Mouse (Mus musculus) midbrain, embryonic 10.5 days (tissue): ENCODE data around the gene Tnrc6b. TPM values are rescaled to one million over a fixed set of nuclear protein-coding genes. Genes with fewer than 3 reads are reported as not detected.

Experiments
- DNase-seq: peaks from one replicate; pipeline ENCODE4 v3.0.0-alpha.2; 2017; ENCODE audit warnings: low spot score
- H3K27ac ChIP-seq: fragments of 300-500 bp; sonication (generic); replicated peaks from 2 replicates; pipeline ENCODE4 v1.5.1; 2016; ENCODE audit warnings: mild to moderate bottlenecking
- H3K27me3 ChIP-seq: fragments of 300-500 bp; sonication (generic); 2 replicates; pipeline ENCODE4 v1.6.1; 2016; ENCODE audit warnings: low read depth, mild to moderate bottlenecking; ENCODE audit not compliant: poor library complexity, severe bottlenecking
- H3K36me3 ChIP-seq: fragments of 300-500 bp; sonication (generic); 2 replicates; pipeline ENCODE4 v1.6.1; 2016; ENCODE audit warnings: mild to moderate bottlenecking, moderate library complexity
- H3K4me1 ChIP-seq: fragments of 300-500 bp; sonication (generic); 2 replicates; pipeline ENCODE4 v1.6.1; 2016
- H3K4me3 ChIP-seq: fragments of 300-500 bp; sonication (generic); 2 replicates; pipeline ENCODE4 v1.5.1; 2016; ENCODE audit warnings: mild to moderate bottlenecking, moderate library complexity
- H3K9me3 ChIP-seq: fragments of 300-500 bp; sonication (generic); replicated peaks from 2 replicates; pipeline ENCODE4 v1.6.1; 2016; ENCODE audit warnings: mild to moderate bottlenecking
- WGBS: fragments of 180-500 bp; shearing (Covaris S2); methylation state at CpG from one replicate; pipeline ENCODE4 v1.1.7; 2016; 5-methylcytosine and 5-hydroxymethylcytosine counted together
- polyA plus RNA-seq: library from polyadenylated mRNA; unstranded; fragments of >200 nt; fragmentation: Nextera tagmentation; extraction: Ambion mirVana; gene quantifications from 2 replicates; pipeline ENCODE4 v1.2.1, GENCODE M21; 2016

Tnrc6b gene
- polyA plus RNA-seq, 1 experiment from 2014 or later = 43.5 TPM

DNA sequence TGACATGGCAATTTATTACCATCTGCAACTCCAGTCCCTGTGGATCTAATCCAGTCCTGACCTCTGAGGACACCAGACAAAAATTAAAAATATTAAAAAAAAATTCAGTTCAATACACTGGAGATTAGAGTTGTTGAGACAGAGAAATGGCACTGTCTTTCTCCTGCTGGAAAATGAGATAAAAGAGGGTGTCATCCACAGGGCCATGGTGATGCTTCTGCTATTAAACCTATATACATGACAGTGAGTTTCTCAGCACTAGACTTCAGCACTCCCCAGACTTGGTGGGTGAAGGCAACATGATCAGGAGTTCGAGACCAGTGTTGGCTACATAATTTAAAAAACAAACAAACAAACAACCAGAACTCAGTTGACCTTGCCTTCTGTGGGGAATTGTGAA, 43.0 kb downstream of the Tnrc6b start:
- H3K27me3 ChIP-seq = no peaks in the 10 kb centered on the region
- no peaks in the 10 kb centered on the region for H3K9me3 ChIP-seq
- no peaks in the 10 kb centered on the region for H3K36me3 ChIP-seq
- H3K4me3 ChIP-seq = no peak overlapping the region
- H3K27ac ChIP-seq = no peak overlapping the region
- 81% methylated on average over 1 of the region's 1 CpGs for WGBS
- no peak for DNase-seq
- no peaks in the 10 kb centered on the region for H3K4me1 ChIP-seq

DNA sequence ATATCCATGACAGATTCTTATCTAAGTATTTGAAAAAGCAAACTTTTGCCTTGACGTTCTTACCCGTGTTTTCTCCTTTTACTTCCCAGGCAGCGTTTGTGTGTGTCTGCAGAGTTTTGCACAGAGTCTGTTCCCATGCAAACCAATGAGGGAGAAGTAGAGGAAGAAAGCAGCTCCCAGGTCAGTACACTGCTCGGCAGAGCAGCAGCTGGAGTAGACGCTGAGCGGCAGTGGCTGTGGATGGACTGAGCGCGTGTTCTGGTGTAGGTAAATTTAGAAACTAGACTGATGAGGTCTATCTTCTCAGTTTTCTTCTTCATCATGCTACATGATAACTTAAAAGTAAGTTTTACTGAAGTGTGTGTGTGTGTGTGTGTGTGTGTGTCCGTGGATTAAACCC, 48.3 kb downstream of the Tnrc6b start:
- Histone ChIP-seq H3K36me3 (no peaks in the 10 kb centered on the region), H3K4me3 (no peak overlapping the region), H3K4me1 (no peaks in the 10 kb centered on the region), H3K27me3 (no peaks in the 10 kb centered on the region), H3K27ac (no peak overlapping the region), H3K9me3 (no peaks in the 10 kb centered on the region)
- WGBS = 92% methylated on average over 9 of the region's 9 CpGs
- no peak for DNase-seq

DNA sequence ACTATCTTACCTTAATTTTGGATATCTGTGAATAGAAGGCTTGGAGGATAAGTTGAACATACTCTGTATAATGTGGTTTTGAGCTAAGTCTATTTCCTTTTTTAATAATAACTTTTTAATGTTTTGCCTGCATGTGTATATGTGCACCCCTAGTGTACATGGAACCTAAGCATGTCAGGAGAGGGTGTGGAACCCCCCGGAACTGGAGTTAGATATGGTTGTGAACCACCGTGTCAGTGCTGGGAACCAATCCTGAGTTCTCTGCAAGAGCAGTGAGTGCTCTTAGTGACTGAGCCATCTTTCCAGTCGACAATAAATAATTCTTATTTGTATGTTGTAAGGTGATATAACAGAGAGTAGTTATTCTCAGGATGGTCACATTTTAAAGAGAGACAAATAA, 49.4 kb downstream of the Tnrc6b start:
- Histone ChIP-seq H3K4me1 (no peaks in the 10 kb centered on the region), H3K9me3 (no peaks in the 10 kb centered on the region), H3K27ac (no peak overlapping the region), H3K27me3 (no peaks in the 10 kb centered on the region), H3K36me3 (no peaks in the 10 kb centered on the region), H3K4me3 (no peak overlapping the region)
- 82% methylated on average over 3 of the region's 3 CpGs for WGBS
- no peak for DNase-seq

DNA sequence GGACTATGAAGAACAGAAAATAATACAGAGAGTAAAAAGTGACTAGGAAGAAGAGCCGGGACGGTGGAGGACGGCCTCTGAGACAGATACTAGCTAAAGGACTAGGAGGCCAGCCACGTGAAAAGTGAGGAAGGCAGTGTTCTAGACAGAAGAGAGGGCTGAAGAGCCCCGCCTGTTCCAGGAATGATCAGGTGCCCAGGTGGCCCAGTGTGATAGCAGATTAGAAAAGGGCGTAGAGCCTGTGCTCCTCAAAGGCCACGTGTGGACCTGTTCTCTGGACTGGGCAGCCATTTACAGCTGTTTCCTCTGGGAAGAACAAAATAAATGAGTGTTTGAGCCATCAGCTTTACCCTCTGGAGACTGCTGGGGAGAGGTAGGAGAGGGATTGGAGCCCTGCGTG, 49.8 kb downstream of the Tnrc6b start:
- no peak overlapping the region for H3K27ac ChIP-seq
- no peaks in the 10 kb centered on the region for H3K36me3 ChIP-seq
- H3K9me3 ChIP-seq = no peaks in the 10 kb centered on the region
- no peaks in the 10 kb centered on the region for H3K4me1 ChIP-seq
- H3K27me3 ChIP-seq = no peaks in the 10 kb centered on the region
- no peak overlapping the region for H3K4me3 ChIP-seq
- WGBS = 74% methylated on average over 8 of the region's 8 CpGs
- no peak for DNase-seq

DNA sequence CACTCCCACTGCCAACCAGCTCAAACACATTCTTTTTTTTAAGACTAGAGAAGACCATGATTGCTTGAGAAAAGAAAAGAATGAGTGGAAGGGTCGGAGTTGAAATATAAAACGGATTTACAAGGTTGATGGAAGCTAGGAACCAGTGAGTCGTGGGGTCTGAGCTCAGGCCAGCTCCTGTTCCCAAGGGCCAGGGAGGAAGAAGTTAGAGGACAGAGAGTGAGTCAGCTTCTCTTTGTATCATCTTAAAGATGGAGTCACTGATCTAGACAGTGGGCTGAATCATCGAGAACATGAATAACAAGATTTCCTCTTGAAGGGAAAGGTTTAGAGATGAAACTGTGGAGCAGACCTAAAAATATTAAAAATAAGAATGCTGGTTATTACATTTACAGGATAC, 51.5 kb downstream of the Tnrc6b start:
- no peaks in the 10 kb centered on the region for H3K36me3 ChIP-seq
- no peak overlapping the region for H3K27ac ChIP-seq
- no peaks in the 10 kb centered on the region for H3K27me3 ChIP-seq
- no peak overlapping the region for H3K4me3 ChIP-seq
- WGBS = 86% methylated on average over 4 of the region's 4 CpGs
- no peaks in the 10 kb centered on the region for H3K9me3 ChIP-seq
- DNase-seq = no peak
- no peaks in the 10 kb centered on the region for H3K4me1 ChIP-seq

DNA sequence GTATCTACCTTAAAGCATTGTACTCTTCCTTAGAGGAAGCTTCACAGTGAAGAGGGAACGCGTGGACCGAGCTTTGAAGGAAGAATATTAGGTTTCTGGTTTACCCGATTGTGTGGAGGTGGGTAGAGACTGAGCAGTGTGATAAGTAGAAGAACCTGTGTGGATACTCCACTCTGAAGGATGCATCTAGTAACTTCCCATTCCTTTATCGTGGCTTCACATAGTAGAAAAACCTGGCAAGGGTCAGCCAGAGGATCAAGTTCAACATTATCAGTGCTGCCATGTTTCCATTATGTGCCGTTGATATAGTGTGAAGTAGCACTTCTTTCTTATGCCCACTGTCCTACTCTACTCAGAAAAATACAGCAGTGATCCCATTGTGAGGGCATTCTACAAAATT, 53.6 kb downstream of the Tnrc6b start:
- no peak overlapping the region for H3K4me3 ChIP-seq
- H3K36me3 ChIP-seq = no peaks in the 10 kb centered on the region
- no peaks in the 10 kb centered on the region for H3K4me1 ChIP-seq
- no peaks in the 10 kb centered on the region for H3K9me3 ChIP-seq
- no peaks in the 10 kb centered on the region for H3K27me3 ChIP-seq
- no peak overlapping the region for H3K27ac ChIP-seq
- WGBS = 94% methylated on average over 6 of the region's 6 CpGs
- no peak for DNase-seq

DNA sequence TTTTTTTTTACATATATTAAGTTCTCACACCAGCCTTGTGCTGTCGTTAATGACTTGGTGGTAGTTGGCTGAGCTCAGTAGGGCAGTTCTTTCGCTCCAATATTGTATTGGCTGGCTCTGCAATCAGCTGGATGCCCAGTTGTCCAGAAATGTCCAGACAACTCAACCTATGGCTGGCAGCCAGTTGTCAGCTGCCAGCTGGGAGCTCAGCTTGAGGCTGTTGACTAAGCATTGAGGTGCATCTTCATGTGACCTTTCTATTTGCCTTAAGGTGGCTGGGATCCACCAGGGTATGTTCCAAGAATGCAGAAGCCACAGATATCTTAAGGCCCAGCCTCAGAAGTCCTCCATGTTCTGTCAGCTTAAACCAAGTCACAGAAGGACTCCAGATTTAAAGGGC, 54.3 kb downstream of the Tnrc6b start:
- 94% methylated on average over 2 of the region's 2 CpGs for WGBS
- Histone ChIP-seq H3K4me1 (no peaks in the 10 kb centered on the region), H3K27ac (no peak overlapping the region), H3K36me3 (no peaks in the 10 kb centered on the region), H3K9me3 (no peaks in the 10 kb centered on the region), H3K27me3 (no peaks in the 10 kb centered on the region), H3K4me3 (no peak overlapping the region)
- DNase-seq = no peak

DNA sequence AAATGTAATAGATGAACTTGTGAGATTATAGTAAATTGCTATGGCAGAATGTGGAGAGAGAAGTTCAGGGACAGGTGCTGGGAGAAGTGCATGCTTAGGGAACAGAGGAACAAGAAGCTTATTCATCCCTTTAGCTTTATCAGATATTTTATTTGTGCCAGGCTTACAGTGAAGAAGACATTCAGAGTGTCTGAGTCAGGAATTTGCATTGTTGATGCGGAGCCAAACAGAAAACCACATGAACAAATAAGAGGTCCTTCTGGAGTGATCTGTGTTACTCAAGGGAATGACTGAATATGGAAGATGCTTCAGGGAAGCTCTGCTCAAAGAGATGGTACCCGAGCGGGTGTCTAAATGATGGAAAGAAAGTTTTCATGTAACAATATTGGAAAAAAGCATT, 57.1 kb downstream of the Tnrc6b start:
- Histone ChIP-seq H3K27ac (no peak overlapping the region), H3K4me3 (no peak overlapping the region), H3K4me1 (no peaks in the 10 kb centered on the region), H3K27me3 (no peaks in the 10 kb centered on the region), H3K36me3 (no peaks in the 10 kb centered on the region), H3K9me3 (no peaks in the 10 kb centered on the region)
- 90% methylated on average over 3 of the region's 3 CpGs for WGBS
- no peak for DNase-seq

DNA sequence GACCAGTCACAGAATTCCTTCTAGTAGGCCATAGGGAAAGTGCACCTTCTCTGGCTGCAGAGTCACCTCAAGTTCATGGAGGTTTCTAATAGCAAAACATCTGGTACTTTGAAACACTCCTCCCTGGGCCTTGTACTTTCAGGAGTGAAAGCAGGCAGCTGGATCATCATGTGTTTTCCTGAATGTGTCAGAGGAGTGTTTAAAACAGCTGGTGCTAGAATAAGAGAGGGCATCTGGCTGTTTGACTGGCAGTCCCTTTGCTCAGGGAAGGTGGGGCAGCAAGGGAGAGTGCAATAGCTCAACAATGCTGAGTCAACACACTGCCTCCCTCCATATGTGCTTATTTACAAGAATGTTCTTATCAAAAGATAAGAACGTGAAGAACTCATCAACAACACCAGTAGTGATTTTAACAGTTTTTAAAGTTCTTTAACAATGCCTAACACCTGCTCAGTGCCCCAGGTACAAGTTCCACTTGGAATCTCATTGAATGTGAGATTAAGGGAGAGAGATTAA, 60.9 kb downstream of the Tnrc6b start:
- DNase-seq = no peak
- Histone ChIP-seq H3K4me3 (no peak overlapping the region), H3K27ac (no peak overlapping the region), H3K4me1 (no peaks in the 10 kb centered on the region), H3K27me3 (no peaks in the 10 kb centered on the region), H3K36me3 (no peaks in the 10 kb centered on the region), H3K9me3 (no peaks in the 10 kb centered on the region)
- 56% methylated on average over 1 of the region's 1 CpGs for WGBS

DNA sequence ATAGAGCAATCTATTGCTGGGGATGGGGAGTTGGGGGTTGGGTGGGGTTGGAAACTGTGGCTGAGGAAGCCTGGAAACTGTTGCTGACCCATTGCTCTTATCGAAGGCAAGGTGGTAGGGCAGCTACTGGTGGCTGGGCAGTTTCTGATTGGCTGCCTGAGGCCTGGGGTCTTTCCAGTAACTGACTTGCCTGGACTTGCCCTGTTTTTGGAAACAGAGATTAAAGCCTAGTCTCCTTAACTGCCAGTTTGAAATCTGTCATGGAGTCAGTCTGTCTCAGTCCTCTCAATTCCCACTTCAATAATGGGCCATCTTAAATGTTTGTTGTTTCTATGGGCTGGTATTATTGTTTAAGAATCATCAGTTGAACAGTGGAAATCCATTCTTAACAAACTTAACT, 63.6 kb downstream of the Tnrc6b start:
- H3K4me1 ChIP-seq = no peaks in the 10 kb centered on the region
- no peak overlapping the region for H3K27ac ChIP-seq
- no peaks in the 10 kb centered on the region for H3K36me3 ChIP-seq
- H3K27me3 ChIP-seq = no peaks in the 10 kb centered on the region
- no peak for DNase-seq
- no peak overlapping the region for H3K4me3 ChIP-seq
- no peaks in the 10 kb centered on the region for H3K9me3 ChIP-seq
- 95% methylated on average over 1 of the region's 1 CpGs for WGBS

DNA sequence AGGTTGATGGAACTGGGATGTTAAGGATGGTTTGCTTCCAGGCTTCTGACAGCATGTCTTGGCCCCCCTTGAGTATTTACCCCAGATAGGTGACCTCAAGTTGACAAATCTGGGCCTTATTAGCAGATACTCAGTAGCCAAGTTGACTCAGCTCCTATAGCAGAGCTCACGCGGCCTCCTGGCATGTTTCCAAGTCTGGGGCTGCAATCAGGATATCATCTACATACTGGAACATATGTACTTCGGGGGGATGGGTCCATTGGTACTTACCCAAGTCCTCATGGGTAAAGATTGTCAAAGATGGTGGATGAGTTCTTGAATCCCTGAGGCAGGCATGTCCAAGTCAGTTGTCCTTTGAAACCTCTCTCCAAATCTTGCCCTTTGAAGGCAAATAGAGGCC, 67.9 kb downstream of the Tnrc6b start:
- Histone ChIP-seq H3K27me3 (no peaks in the 10 kb centered on the region), H3K36me3 (no peaks in the 10 kb centered on the region), H3K4me3 (no peak overlapping the region), H3K27ac (no peak overlapping the region), H3K9me3 (no peaks in the 10 kb centered on the region), H3K4me1 (no peaks in the 10 kb centered on the region)
- WGBS = 92% methylated on average over 3 of the region's 3 CpGs
- no peak for DNase-seq

DNA sequence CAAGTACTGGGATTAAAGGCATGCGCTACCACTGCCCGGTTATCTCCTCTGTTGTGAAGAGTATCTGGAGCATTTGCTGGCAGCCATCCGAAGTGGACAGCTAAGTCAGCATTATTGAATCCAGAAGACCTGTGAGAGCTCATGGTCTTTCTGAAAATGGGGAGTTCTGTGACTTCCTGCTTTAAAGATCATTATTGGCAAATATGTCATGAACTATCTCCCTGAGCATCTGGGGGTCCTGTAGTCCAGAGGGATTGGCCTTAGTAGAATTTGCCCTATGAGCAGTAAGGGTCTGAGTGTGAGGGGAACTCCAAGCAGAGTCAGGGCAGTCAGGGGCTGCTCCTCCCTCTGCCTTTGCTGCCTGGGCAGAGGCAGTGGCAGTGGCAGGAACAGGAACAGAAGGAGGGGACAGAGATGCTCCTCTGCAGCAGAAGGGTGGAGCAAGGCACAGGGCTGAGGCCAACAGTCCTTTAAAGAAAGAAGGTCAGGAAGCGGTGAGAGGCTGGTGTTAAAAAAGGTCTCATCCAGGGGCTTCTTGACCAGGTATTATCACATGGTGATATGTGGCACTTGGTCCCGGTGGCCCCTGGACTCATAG, 69.1 kb downstream of the Tnrc6b start:
- Histone ChIP-seq H3K36me3 (no peaks in the 10 kb centered on the region), H3K27me3 (no peaks in the 10 kb centered on the region), H3K4me1 (peaks cover 6% of the 10 kb centered on the region), H3K27ac (no peak overlapping the region), H3K9me3 (no peaks in the 10 kb centered on the region), H3K4me3 (no peak overlapping the region)
- no peak for DNase-seq
- WGBS = 90% methylated on average over 5 of the region's 5 CpGs

DNA sequence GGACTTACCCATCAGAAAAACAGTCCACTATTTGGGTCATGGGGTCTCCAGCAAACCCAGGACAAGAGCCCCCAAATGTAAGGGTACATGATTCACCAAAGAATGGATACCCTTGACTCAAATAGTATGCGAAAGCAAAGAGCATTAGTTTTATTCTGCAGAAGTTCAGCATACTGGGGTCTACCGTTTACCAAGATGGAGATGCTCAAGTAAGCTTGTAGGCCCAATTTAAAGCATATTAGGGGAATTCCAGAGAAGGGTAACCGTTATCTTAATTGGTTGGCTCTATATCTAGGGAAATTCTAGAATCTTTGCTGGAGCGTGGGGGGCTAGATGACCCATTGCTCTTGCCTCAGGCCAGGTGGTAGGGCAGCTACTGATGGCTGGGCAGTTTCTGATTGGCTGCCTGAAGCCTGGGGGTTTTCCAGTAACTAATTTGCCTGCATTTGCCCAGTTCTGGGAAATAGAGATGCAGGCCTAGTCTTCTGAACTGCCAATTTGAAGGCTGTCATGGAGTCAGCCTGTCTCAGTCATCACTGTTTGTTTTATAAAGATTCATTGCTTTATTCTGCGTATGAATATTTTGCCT, 70.2 kb downstream of the Tnrc6b start:
- peaks cover 6% of the 10 kb centered on the region for H3K4me1 ChIP-seq
- WGBS = 90% methylated on average over 5 of the region's 5 CpGs
- no peak for DNase-seq
- no peak overlapping the region for H3K27ac ChIP-seq
- H3K36me3 ChIP-seq = no peaks in the 10 kb centered on the region
- no peaks in the 10 kb centered on the region for H3K27me3 ChIP-seq
- H3K4me3 ChIP-seq = no peak overlapping the region
- no peaks in the 10 kb centered on the region for H3K9me3 ChIP-seq
